Mouse (Mus musculus): ENCODE measurements at regions not wholly inside any gene's neighbourhood (a gene's known extent, or its start where the extent isn't known, plus 50 kb on each side); places are given as distances from the start of the nearest gene placed in this dataset.

- no peaks in the 10 kb centered on the region for H3K4me1 ChIP-seq (replicated peaks; ENCODE audit: control insufficient read depth in 2 of 2, insufficient read depth in 2 of 2, low read length in 1 of 2)
- no peaks in the 10 kb centered on the region for H3K27me3 ChIP-seq (ENCODE audit: control insufficient read depth, insufficient read depth, low read length)
- ATAC-seq (ENCODE audit: insufficient read depth), result no peak
- H3K36me3 ChIP-seq (replicated peaks; ENCODE audit: control insufficient read depth, insufficient read depth, low read depth), result no peaks in the 10 kb centered on the region
- no peak overlapping the region for H3K4me2 ChIP-seq (ENCODE audit: low read depth)
- H3K27ac ChIP-seq, result no peak overlapping the region
- H3K9me3 ChIP-seq (ENCODE audit: control insufficient read depth, low read length), result no peaks in the 10 kb centered on the region
- TF ChIP-seq CTCF (IDR thresholded peaks at IDR 0.05; ENCODE audit: low read depth) (no peak), EP300 (IDR thresholded peaks at IDR 0.05; ENCODE audit: low read depth) (no peak)
- DNase-seq (ENCODE audit: low read depth in 3 of 3, low spot score in 3 of 3), result no peak
- 25% methylated on average over 2 of the region's 2 CpGs for WGBS (ENCODE audit: insufficient replicate concordance)
- no peak overlapping the region for H3K9ac ChIP-seq (replicated peaks)
- H3K4me3 ChIP-seq (ENCODE audit: insufficient read depth in 1 of 2, low read depth in 2 of 2, low read length in 2 of 2), result no peak overlapping the region
Observed at GRCm38 (mm10) chr3:47435551-47435950, 987.5 kb upstream of the Pabpc4l start.

- Histone ChIP-seq H3K4me3 (ENCODE audit: insufficient read depth in 1 of 2, low read depth in 2 of 2, low read length in 2 of 2) (no peak overlapping the region), H3K36me3 (replicated peaks; ENCODE audit: control insufficient read depth, insufficient read depth, low read depth) (no peaks in the 10 kb centered on the region), H3K9me3 (ENCODE audit: control insufficient read depth, low read length) (no peaks in the 10 kb centered on the region), H3K4me1 (replicated peaks; ENCODE audit: control insufficient read depth in 2 of 2, insufficient read depth in 2 of 2, low read length in 1 of 2) (no peaks in the 10 kb centered on the region), H3K27ac (no peak overlapping the region), H3K9ac (replicated peaks) (no peak overlapping the region), H3K4me2 (ENCODE audit: low read depth) (no peak overlapping the region), H3K27me3 (ENCODE audit: control insufficient read depth, insufficient read depth, low read length) (no peaks in the 10 kb centered on the region)
- no peak for DNase-seq (ENCODE audit: low read depth in 3 of 3, low spot score in 3 of 3)
- WGBS (ENCODE audit: insufficient replicate concordance), result 53% methylated on average over 1 of the region's 1 CpGs
- no peak for ATAC-seq (ENCODE audit: insufficient read depth)
- no peak for TF ChIP-seq EP300 (IDR thresholded peaks at IDR 0.05; ENCODE audit: low read depth)
- TF ChIP-seq CTCF (IDR thresholded peaks at IDR 0.05; ENCODE audit: low read depth), result no peak
Observed at GRCm38 (mm10) chr3:47424532-47424931, 976.5 kb upstream of the Pabpc4l start.

Data from liver, embryonic 14.5 days (tissue).